Mouse (Mus musculus): Measurements from ENCODE around the gene Olfr1415. TPM values are rescaled to one million over a fixed set of nuclear protein-coding genes. Genes with fewer than 3 reads are reported as not detected.

Gene Olfr1415
- total and polyA plus RNA-seq, 3 experiments = not detected

Small RNA genes within 50 kb of the gene (microRNA-seq; reads per million reads assigned to microRNA genes)
- gene Mir6900 = 0.41 to 4.8 reads per million in 2 experiments

Other genes starting within 250 kb of the Olfr1415 start
- 100 to 1,000 TPM; 428 to 515 TPM for gene Ndufa10, start 22.2 kb downstream of the Olfr1415 start, total RNA-seq (2021)
- gene Ndufa10, start 22.2 kb downstream of the Olfr1415 start, polyA plus RNA-seq (2012; rRNA removed) = 106 and 107 TPM in 2 replicates
- gene Olfr1416, start 11.0 kb downstream of the Olfr1415 start, total RNA-seq (2021) = not detected
- gene Olfr1416, start 11.0 kb downstream of the Olfr1415 start, polyA plus RNA-seq (2012; rRNA removed) = not detected in 2 replicates
- gene Olfr1414, start 22.6 kb upstream of the Olfr1415 start, total RNA-seq (2021) = not detected
- gene Olfr1414, start 22.6 kb upstream of the Olfr1415 start, polyA plus RNA-seq (2012; rRNA removed) = not detected in 2 replicates
- not detected for gene Olfr1413, start 75.2 kb upstream of the Olfr1415 start, total RNA-seq (2021)
- gene Olfr1413, start 75.2 kb upstream of the Olfr1415 start, polyA plus RNA-seq (2012; rRNA removed) = not detected in 2 replicates
- gene Olfr1412, start 89.7 kb upstream of the Olfr1415 start, total RNA-seq (2021) = not detected
- not detected in 2 replicates for gene Olfr1412, start 89.7 kb upstream of the Olfr1415 start, polyA plus RNA-seq (2012; rRNA removed)
- not detected for gene Olfr1411, start 98.3 kb upstream of the Olfr1415 start, total RNA-seq (2021)
- not detected in 2 replicates for gene Olfr1411, start 98.3 kb upstream of the Olfr1415 start, polyA plus RNA-seq (2012; rRNA removed)
- gene Olfr1410, start 109.7 kb upstream of the Olfr1415 start, total RNA-seq (2021) = not detected
- gene Olfr1410, start 109.7 kb upstream of the Olfr1415 start, polyA plus RNA-seq (2012; rRNA removed) = not detected in 2 replicates
- not detected for gene Olfr12, start 121.7 kb upstream of the Olfr1415 start, total RNA-seq (2021)
- gene Olfr12, start 121.7 kb upstream of the Olfr1415 start, polyA plus RNA-seq (2012; rRNA removed) = not detected in 2 replicates
- 100 to 1,000 TPM; 320 to 351 TPM for gene Cops9, start 145.9 kb upstream of the Olfr1415 start, total RNA-seq (2021)
- 51.9 and 62.0 TPM in 2 replicates for gene Cops9, start 145.9 kb upstream of the Olfr1415 start, polyA plus RNA-seq (2012; rRNA removed)
- gene Otos, start 152.7 kb upstream of the Olfr1415 start, total RNA-seq (2021) = not detected
- gene Otos, start 152.7 kb upstream of the Olfr1415 start, polyA plus RNA-seq (2012; rRNA removed) = 0.47 and 0.74 TPM in 2 replicates

Data from adrenal gland, adult 2 months (tissue).